Mouse (Mus musculus): Measurements from ENCODE around the gene Rps24.

DNA sequence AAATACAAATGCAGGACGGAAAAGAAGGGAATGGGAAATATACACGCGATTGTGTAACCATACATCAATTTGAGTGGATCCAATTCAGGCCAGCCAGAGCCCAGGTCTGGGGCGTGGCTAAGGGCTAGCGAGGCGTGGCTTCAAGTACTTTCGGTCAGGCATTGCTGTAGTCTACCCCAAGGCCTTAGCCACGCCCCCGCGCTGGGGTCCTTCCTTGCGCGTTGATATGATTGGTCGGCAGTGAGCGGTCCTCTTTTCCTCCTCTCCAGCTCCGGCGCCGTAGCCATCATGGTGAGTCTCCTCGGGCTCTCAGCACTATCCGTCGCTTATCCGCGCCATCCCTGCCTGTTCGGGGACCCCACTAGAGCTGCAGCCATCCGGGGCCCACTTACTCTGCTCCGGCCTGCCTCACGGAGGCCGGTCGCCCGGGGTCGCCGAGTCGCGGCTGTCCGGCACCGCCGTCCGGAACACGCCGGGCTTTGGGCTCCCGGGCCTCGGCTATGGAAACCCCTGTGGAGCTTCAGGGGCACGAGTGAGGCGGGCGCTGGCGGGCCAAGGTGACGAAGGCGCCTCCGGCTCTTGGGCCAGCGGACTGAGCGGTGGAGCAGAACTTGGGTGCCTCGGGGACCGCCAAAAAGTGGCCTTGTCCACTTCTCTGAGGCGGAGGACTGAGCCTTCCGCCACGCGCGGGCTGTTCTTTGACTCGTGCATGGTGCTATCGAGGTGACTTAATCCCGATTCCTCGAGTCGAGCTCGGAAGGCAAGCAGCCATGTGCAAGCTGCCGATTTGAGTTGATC lies 3.7 kb downstream of the Rps24 start:
- TF ChIP-seq TAL1 (IDR thresholded peaks at IDR 0.05; ENCODE audit: low read length) (no peak), GATA1 (IDR thresholded peaks at IDR 0.05; ENCODE audit: low read length) (no peak)

Data from erythroblast, embryonic 14.5 days (primary cell).